Mouse (Mus musculus): ENCODE results near the gene Bach1. TPM values are rescaled to one million over a fixed set of nuclear protein-coding genes. Genes with fewer than 3 reads are reported as not detected.

The Bach1 gene
- polyA plus RNA-seq, 1 experiment from 2014 or later, result 11.8 TPM

GRCm38 (mm10) chr16:87712986-87713693, 14.4 kb downstream of the Bach1 start:
- Histone ChIP-seq H3K9ac (ENCODE audit: low read length) (no peak overlapping the region), H3K9me3 (ENCODE audit: control insufficient read depth, low read length) (no peaks in the 10 kb centered on the region), H3K4me3 (ENCODE audit: control insufficient read depth in 1 of 2, insufficient read depth in 1 of 2, low read depth in 1 of 2, low read length in 2 of 2) (no peak overlapping the region), H3K36me3 (ENCODE audit: control insufficient read depth, insufficient read depth, low read length) (0 out of 2 replicates have a peak, but pooled peaks cover 4% of the 10 kb centered on the region), H3K4me2 (ENCODE audit: low read length) (no peak overlapping the region), H3K27me3 (ENCODE audit: control insufficient read depth, insufficient read depth, low read length) (no peaks in the 10 kb centered on the region), H3K4me1 (ENCODE audit: control insufficient read depth in 2 of 2, insufficient read depth in 2 of 2, low read length in 2 of 2) (peaks cover 30 to 58% of the 10 kb centered on the region in 2 experiments), H3K27ac (replicated peaks in 1 of 2; ENCODE audit: control insufficient read depth in 1 of 2, insufficient read depth in 1 of 2, low read depth in 2 of 2, low read length in 2 of 2) (no peak overlapping the region; a peak in 1 of 4 replicates)
- 67% methylated on average over 18 of the region's 18 CpGs for whole genome bisulfite sequencing
- ATAC-seq (ENCODE audit: insufficient number of reproducible peaks, insufficient read depth, low FRiP score, low read depth), result no peak

DNA sequence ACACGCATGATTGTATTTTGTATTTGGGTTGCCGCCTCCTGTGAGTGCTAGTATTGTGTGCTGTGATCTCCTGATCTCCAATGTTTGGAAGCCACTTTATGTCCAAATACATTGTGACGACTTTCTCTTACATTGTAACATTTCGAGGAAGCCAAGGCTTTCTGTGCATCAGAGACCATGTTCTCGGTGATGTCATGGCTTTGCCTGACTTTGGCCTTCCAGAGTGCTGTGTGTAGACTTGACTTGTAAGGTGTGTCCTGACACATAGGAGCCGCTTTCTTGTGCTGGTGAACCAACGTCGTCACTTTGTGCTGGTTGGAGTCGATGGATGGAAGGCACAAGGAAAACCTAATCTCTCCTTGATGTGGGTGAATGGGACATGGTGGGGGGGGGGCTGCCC, 15.8 kb downstream of the Bach1 start:
- ATAC-seq (ENCODE audit: insufficient number of reproducible peaks, insufficient read depth, low FRiP score, low read depth), result no peak

GRCm38 (mm10) chr16:87715221-87715620, 16.5 kb downstream of the Bach1 start:
- peaks cover 19% of the 10 kb centered on the region; the same call in 1 of the 2 replicates for H3K36me3 ChIP-seq (ENCODE audit: control insufficient read depth, insufficient read depth, low read length)
- H3K9me3 ChIP-seq (ENCODE audit: control insufficient read depth, low read length), result no peaks in the 10 kb centered on the region
- no peak overlapping the region for H3K4me3 ChIP-seq (ENCODE audit: control insufficient read depth in 1 of 2, insufficient read depth in 1 of 2, low read depth in 1 of 2, low read length in 2 of 2)
- H3K9ac ChIP-seq (ENCODE audit: low read length), result no peak overlapping the region
- WGBS, result 72% methylated on average over 16 of the region's 16 CpGs
- no peaks in the 10 kb centered on the region for H3K27me3 ChIP-seq (ENCODE audit: control insufficient read depth, insufficient read depth, low read length)
- H3K4me2 ChIP-seq (ENCODE audit: low read length), result no peak overlapping the region
- H3K4me1 ChIP-seq (ENCODE audit: control insufficient read depth in 2 of 2, insufficient read depth in 2 of 2, low read length in 2 of 2), result peaks cover 31 to 55% of the 10 kb centered on the region in 2 experiments
- H3K27ac ChIP-seq (replicated peaks in 1 of 2; ENCODE audit: control insufficient read depth in 1 of 2, insufficient read depth in 1 of 2, low read depth in 2 of 2, low read length in 2 of 2), result 0 out of 4 replicates have a peak overlapping the region, but pooled peaks of 1 of the 2 experiments have one; percentile 17
- no peak for ATAC-seq (ENCODE audit: insufficient number of reproducible peaks, insufficient read depth, low FRiP score, low read depth)

More for the DNA sequence above, 15.8 kb downstream of the Bach1 start:
- H3K9me3 ChIP-seq (ENCODE audit: control insufficient read depth, low read length), result no peaks in the 10 kb centered on the region
- 78% methylated on average over 9 of the region's 9 CpGs for WGBS
- H3K4me3 ChIP-seq (ENCODE audit: control insufficient read depth in 1 of 2, insufficient read depth in 1 of 2, low read depth in 1 of 2, low read length in 2 of 2), result no peak overlapping the region
- no peak overlapping the region for H3K9ac ChIP-seq (ENCODE audit: low read length)
- peaks cover 28 to 53% of the 10 kb centered on the region in 2 experiments for H3K4me1 ChIP-seq (ENCODE audit: control insufficient read depth in 2 of 2, insufficient read depth in 2 of 2, low read length in 2 of 2)
- no peak overlapping the region for H3K4me2 ChIP-seq (ENCODE audit: low read length)
- peaks cover 14% of the 10 kb centered on the region; the same call in 1 of the 2 replicates for H3K36me3 ChIP-seq (ENCODE audit: control insufficient read depth, insufficient read depth, low read length)
- H3K27me3 ChIP-seq (ENCODE audit: control insufficient read depth, insufficient read depth, low read length), result no peaks in the 10 kb centered on the region
- no peak overlapping the region for H3K27ac ChIP-seq (replicated peaks in 1 of 2; ENCODE audit: control insufficient read depth in 1 of 2, insufficient read depth in 1 of 2, low read depth in 2 of 2, low read length in 2 of 2)

DNA sequence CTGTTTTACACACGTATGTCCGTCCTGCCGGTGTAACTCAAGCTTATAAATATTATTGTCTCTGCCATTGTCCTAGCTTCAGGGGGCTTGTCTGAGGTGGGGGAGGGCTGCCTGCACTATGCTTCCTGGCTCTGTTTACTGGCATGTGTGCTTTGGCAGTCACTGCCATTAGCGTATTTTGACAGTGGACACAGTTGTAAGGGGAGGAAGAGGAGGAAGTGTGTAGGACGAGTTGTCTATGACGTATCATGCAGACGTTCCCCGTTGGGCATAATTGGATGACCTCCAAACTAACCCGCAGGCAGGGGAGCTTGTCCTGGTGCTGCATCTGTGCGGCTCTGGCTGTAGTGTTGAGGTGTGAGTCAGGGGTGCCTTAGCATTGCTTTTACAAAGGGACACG, 17.5 kb downstream of the Bach1 start:
- Histone ChIP-seq H3K36me3 (ENCODE audit: control insufficient read depth, insufficient read depth, low read length) (peaks cover 23% of the 10 kb centered on the region), H3K27ac (replicated peaks in 1 of 2; ENCODE audit: control insufficient read depth in 1 of 2, insufficient read depth in 1 of 2, low read depth in 2 of 2, low read length in 2 of 2) (peak overlapping the region in 1 of 2 experiments; percentile 55; a peak in 2 of 4 replicates), H3K27me3 (ENCODE audit: control insufficient read depth, insufficient read depth, low read length) (no peaks in the 10 kb centered on the region), H3K4me3 (ENCODE audit: control insufficient read depth in 1 of 2, insufficient read depth in 1 of 2, low read depth in 1 of 2, low read length in 2 of 2) (no peak overlapping the region), H3K9ac (ENCODE audit: low read length) (peak overlapping the region; percentile 34; the same call in 1 of the 2 replicates), H3K9me3 (ENCODE audit: control insufficient read depth, low read length) (no peaks in the 10 kb centered on the region), H3K4me1 (ENCODE audit: control insufficient read depth in 2 of 2, insufficient read depth in 2 of 2, low read length in 2 of 2) (peaks cover 31 to 52% of the 10 kb centered on the region in 2 experiments), H3K4me2 (ENCODE audit: low read length) (peak overlapping the region; percentile 20)
- peak; percentile 40 for ATAC-seq (ENCODE audit: insufficient number of reproducible peaks, insufficient read depth, low FRiP score, low read depth)
- WGBS, result 19% methylated on average over 11 of the region's 11 CpGs

DNA sequence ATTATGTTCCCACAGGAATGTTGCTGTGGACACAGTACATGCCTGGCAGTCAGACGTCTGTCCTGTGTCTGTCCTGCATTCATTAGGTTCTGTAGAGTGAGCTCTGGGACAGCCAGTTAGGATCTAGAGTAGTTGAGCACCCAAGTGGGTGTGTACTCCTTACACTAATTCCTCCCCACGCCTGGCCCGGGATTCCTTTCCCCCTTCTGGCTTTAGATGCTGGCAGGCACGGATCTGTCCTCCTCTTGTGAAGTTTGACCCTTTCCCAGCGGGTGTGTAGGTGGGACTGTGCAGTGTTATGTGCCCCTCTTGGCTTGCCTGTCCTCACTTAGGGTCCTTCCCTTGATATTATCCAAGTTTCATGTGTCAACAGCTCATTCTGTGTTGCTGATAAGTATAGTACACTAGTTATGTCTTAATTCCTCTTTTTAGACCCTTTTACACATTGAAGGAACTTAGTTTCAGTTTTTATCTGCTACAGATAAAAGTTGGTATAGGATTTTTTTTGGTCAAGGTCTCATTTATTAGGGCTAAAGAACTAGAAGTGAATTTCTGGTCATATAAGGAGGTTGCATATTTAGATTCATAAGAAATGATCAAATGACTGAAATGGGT, 18.4 kb downstream of the Bach1 start:
- H3K4me1 ChIP-seq (ENCODE audit: control insufficient read depth in 2 of 2, insufficient read depth in 2 of 2, low read length in 2 of 2), result peaks cover 30 to 52% of the 10 kb centered on the region in 2 experiments
- no peak overlapping the region for H3K4me3 ChIP-seq (ENCODE audit: control insufficient read depth in 1 of 2, insufficient read depth in 1 of 2, low read depth in 1 of 2, low read length in 2 of 2)
- no peak for ATAC-seq (ENCODE audit: insufficient number of reproducible peaks, insufficient read depth, low FRiP score, low read depth)
- no peak overlapping the region for H3K9ac ChIP-seq (ENCODE audit: low read length)
- no peaks in the 10 kb centered on the region for H3K9me3 ChIP-seq (ENCODE audit: control insufficient read depth, low read length)
- H3K27me3 ChIP-seq (ENCODE audit: control insufficient read depth, insufficient read depth, low read length), result no peaks in the 10 kb centered on the region
- no peak overlapping the region for H3K4me2 ChIP-seq (ENCODE audit: low read length)
- 0 out of 4 replicates have a peak overlapping the region, but pooled peaks of 1 of the 2 experiments have one; percentile 9 for H3K27ac ChIP-seq (replicated peaks in 1 of 2; ENCODE audit: control insufficient read depth in 1 of 2, insufficient read depth in 1 of 2, low read depth in 2 of 2, low read length in 2 of 2)
- H3K36me3 ChIP-seq (ENCODE audit: control insufficient read depth, insufficient read depth, low read length), result peaks cover 26% of the 10 kb centered on the region
- 9% methylated on average over 5 of the region's 5 CpGs for WGBS

- H3K9ac ChIP-seq (ENCODE audit: low read length), result no peak overlapping the region
- H3K4me1 ChIP-seq (ENCODE audit: control insufficient read depth in 2 of 2, insufficient read depth in 2 of 2, low read length in 2 of 2), result peaks cover 25 to 48% of the 10 kb centered on the region in 2 experiments
- no peak overlapping the region for H3K4me3 ChIP-seq (ENCODE audit: control insufficient read depth in 1 of 2, insufficient read depth in 1 of 2, low read depth in 1 of 2, low read length in 2 of 2)
- ATAC-seq (ENCODE audit: insufficient number of reproducible peaks, insufficient read depth, low FRiP score, low read depth), result no peak
- 93% methylated on average over 11 of the region's 11 CpGs for WGBS
- no peak overlapping the region for H3K4me2 ChIP-seq (ENCODE audit: low read length)
- no peak overlapping the region for H3K27ac ChIP-seq (replicated peaks in 1 of 2; ENCODE audit: control insufficient read depth in 1 of 2, insufficient read depth in 1 of 2, low read depth in 2 of 2, low read length in 2 of 2)
- no peaks in the 10 kb centered on the region for H3K27me3 ChIP-seq (ENCODE audit: control insufficient read depth, insufficient read depth, low read length)
- peaks cover 41% of the 10 kb centered on the region for H3K36me3 ChIP-seq (ENCODE audit: control insufficient read depth, insufficient read depth, low read length)
- no peaks in the 10 kb centered on the region for H3K9me3 ChIP-seq (ENCODE audit: control insufficient read depth, low read length)
These were observed 20.3 kb downstream of the Bach1 start for GRCm38 (mm10) chr16:87719071-87719470.

DNA sequence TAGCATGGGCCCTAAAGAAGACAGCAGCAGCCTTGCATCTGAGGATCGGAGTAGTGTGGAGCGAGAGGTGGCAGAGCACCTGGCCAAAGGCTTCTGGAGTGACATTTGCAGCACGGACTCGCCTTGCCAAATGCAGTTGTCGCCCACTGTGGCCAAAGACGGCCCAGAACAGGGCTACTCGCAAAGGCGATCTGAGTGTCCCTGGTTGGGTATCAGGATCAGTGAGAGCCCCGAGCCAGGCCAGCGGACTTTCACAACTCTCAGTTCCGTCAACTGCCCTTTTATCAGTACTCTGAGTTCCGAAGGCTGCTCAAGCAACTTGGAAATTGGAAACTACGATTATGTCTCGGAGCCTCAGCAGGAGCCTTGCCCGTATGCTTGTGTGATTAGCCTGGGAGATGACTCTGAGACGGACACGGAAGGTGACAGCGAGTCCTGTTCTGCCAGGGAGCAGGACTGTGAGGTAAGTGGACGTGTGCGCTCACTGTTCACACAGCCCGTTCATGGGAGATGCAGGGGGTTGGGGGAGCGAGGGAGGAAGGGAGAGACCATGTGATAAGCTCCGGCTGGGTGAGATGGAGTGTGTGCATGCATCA, 21.0 kb downstream of the Bach1 start:
- no peak for ATAC-seq (ENCODE audit: insufficient number of reproducible peaks, insufficient read depth, low FRiP score, low read depth)
- no peaks in the 10 kb centered on the region for H3K27me3 ChIP-seq (ENCODE audit: control insufficient read depth, insufficient read depth, low read length)
- H3K9me3 ChIP-seq (ENCODE audit: control insufficient read depth, low read length), result no peaks in the 10 kb centered on the region
- H3K36me3 ChIP-seq (ENCODE audit: control insufficient read depth, insufficient read depth, low read length), result peaks cover 45% of the 10 kb centered on the region
- H3K4me1 ChIP-seq (ENCODE audit: control insufficient read depth in 2 of 2, insufficient read depth in 2 of 2, low read length in 2 of 2), result peaks cover 21 to 40% of the 10 kb centered on the region in 2 experiments
- H3K4me3 ChIP-seq (ENCODE audit: control insufficient read depth in 1 of 2, insufficient read depth in 1 of 2, low read depth in 1 of 2, low read length in 2 of 2), result no peak overlapping the region
- whole genome bisulfite sequencing, result 61% methylated on average over 23 of the region's 23 CpGs
- no peak overlapping the region for H3K27ac ChIP-seq (replicated peaks in 1 of 2; ENCODE audit: control insufficient read depth in 1 of 2, insufficient read depth in 1 of 2, low read depth in 2 of 2, low read length in 2 of 2)
- H3K4me2 ChIP-seq (ENCODE audit: low read length), result peak overlapping the region; percentile 25
- H3K9ac ChIP-seq (ENCODE audit: low read length), result peak overlapping the region; percentile 28; the same call in 1 of the 2 replicates

Measured in heart, embryonic 14.5 days (tissue).